Mouse (Mus musculus): ENCODE data around the gene Psg20. TPM values are rescaled to one million over a fixed set of nuclear protein-coding genes. Genes with fewer than 3 reads are reported as not detected.
"Not testable (repeated sequence)": the region's sequence is repeated elsewhere in the genome, so short reads cannot be mapped to it uniquely, and the experiment has no call there.

Psg20 gene
- not detected for polyA plus RNA-seq (2012; fragmentation: generic; extraction: Trizol)

DNA sequence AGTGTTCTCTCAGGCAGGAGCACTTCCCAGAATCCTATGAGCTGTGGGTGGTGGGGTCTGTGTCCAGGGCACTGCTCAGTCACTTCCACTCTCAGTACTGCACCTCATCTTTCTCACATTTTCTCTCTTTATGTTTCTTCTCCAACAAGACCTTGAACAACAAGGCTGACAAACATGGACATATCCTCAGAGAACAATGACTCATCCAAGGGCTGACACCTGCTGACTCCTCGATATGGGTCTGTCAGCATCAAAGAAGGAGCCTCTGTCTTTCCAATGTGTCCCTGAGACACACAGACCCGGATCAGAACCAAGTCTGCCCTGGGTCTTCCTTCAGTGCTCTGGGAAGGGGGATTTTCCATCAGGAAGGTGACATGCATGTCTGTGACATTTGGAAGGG is at the start of gene Psg20:
Gene Psg20 (minus strand): TSS at position 101 of the 400 bp plus-strand sequence.
- H3K36me3 ChIP-seq (ENCODE audit: control insufficient read depth, insufficient read depth), result no peaks in the 10 kb centered on the region
- H3K79me2 ChIP-seq (ENCODE audit: control insufficient read depth, insufficient read depth), result no peaks in the 10 kb centered on the region
- H3K4me3 ChIP-seq, result no peak within 1 kb of the TSS
- H3ac ChIP-seq (ENCODE audit: control insufficient read depth, insufficient read length), result no peak within 1 kb of the TSS
- TF ChIP-seq USF1 (IDR thresholded peaks at IDR 0.05; ENCODE audit: low read depth) (no peak), SRF (IDR thresholded peaks at IDR 0.05; ENCODE audit: control insufficient read depth, insufficient read length, low read depth) (no peak), CEBPB (IDR thresholded peaks at IDR 0.05; ENCODE audit: insufficient read depth, poor library complexity, severe bottlenecking) (no peak), MYOD1 (IDR thresholded peaks at IDR 0.05; ENCODE audit: control insufficient read depth in 1 of 3, insufficient read length in 2 of 3, low read depth in 2 of 3) (no peak), MAX (IDR thresholded peaks at IDR 0.05; ENCODE audit: low read depth) (no peak), POLR2A (IDR thresholded peaks at IDR 0.05; ENCODE audit: insufficient read length, low read depth) (no peak), TCF12 (IDR thresholded peaks at IDR 0.05; ENCODE audit: insufficient read depth, poor library complexity, severe bottlenecking) (no peak), TCF3 (IDR thresholded peaks at IDR 0.05; ENCODE audit: insufficient read length, low read depth) (no peak)
- no peaks in the 10 kb centered on the region for H3K27me3 ChIP-seq (ENCODE audit: control insufficient read depth, insufficient read depth, insufficient read length)
- H3K4me2 ChIP-seq (ENCODE audit: low read depth), result no peak within 1 kb of the TSS

DNA sequence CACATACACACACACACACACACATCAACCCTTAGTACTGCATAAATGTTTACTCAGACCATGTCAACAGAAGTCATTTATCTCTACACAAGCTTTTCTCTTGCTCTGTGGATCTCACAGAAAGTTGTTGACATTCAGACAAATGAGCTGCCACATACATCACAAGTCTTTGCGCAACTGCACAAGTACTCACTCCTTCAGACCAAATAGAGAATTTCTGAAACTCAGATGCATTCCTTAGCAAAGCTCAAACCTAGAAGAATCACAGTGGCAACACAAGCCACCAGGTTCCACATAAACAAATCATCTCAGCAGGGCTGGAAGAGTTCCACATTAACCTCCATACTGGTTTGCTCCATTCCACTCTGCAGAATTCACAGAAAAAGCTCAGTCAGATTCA is 48.5 kb upstream of the Psg20 start:
- Histone ChIP-seq H3ac (ENCODE audit: control insufficient read depth, insufficient read length) (no peak overlapping the region), H3K36me3 (ENCODE audit: control insufficient read depth, insufficient read depth) (no peaks in the 10 kb centered on the region), H3K27me3 (ENCODE audit: control insufficient read depth, insufficient read depth, insufficient read length) (no peaks in the 10 kb centered on the region), H3K79me2 (ENCODE audit: control insufficient read depth, insufficient read depth) (no peaks in the 10 kb centered on the region), H3K4me2 (ENCODE audit: low read depth) (no peak overlapping the region), H3K4me3 (no peak overlapping the region)
- TF ChIP-seq REST (IDR thresholded peaks at IDR 0.05; ENCODE audit: insufficient read depth, insufficient read length) (no peak), MYOG (IDR thresholded peaks at IDR 0.05; ENCODE audit: control insufficient read depth in 1 of 3, insufficient read depth in 1 of 3, insufficient read length in 2 of 3, low read depth in 2 of 3) (no peak), E2F4 (IDR thresholded peaks at IDR 0.05; ENCODE audit: insufficient read depth) (no peak), MAX (IDR thresholded peaks at IDR 0.05; ENCODE audit: low read depth) (no peak), POLR2A (IDR thresholded peaks at IDR 0.05; ENCODE audit: insufficient read length, low read depth) (no peak), POLR2AphosphoS2 (IDR thresholded peaks at IDR 0.05; ENCODE audit: insufficient read length, low read depth) (no peak), SRF (IDR thresholded peaks at IDR 0.05; ENCODE audit: control insufficient read depth, insufficient read length, low read depth) (no peak)

DNA sequence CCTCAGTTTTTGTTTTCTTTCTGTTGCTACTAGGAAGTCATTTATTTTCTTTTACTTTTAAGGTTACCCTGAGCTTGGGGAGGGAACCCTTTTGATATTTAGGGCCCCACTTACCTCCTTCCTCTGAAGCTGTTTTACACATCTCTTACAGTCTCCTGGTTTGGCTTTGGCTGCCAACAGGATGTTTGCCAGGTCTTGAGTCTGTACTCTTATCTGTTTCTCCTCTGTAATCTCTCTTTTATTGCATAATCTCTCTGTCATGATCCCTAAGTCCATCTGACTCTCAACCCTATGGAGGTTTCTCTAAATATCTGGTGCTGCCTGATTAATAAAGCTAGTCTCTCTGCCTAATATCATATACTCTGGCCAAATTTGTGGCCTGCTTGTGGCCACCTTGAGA is 47.1 kb upstream of the Psg20 start:
- no peak overlapping the region for H3K4me3 ChIP-seq
- no peak for TF ChIP-seq POLR2A (IDR thresholded peaks at IDR 0.05; ENCODE audit: insufficient read length, low read depth)
- no peak for TF ChIP-seq SRF (IDR thresholded peaks at IDR 0.05; ENCODE audit: control insufficient read depth, insufficient read length, low read depth)
- no peak for TF ChIP-seq TCF12 (IDR thresholded peaks at IDR 0.05; ENCODE audit: insufficient read depth, poor library complexity, severe bottlenecking)
- H3K4me2 ChIP-seq (ENCODE audit: low read depth), result no peak overlapping the region
- H3K36me3 ChIP-seq (ENCODE audit: control insufficient read depth, insufficient read depth), result no peaks in the 10 kb centered on the region
- no peaks in the 10 kb centered on the region for H3K79me2 ChIP-seq (ENCODE audit: control insufficient read depth, insufficient read depth)
- H3K27me3 ChIP-seq (ENCODE audit: control insufficient read depth, insufficient read depth, insufficient read length), result no peaks in the 10 kb centered on the region
- H3ac ChIP-seq (ENCODE audit: control insufficient read depth, insufficient read length), result no peak overlapping the region

DNA sequence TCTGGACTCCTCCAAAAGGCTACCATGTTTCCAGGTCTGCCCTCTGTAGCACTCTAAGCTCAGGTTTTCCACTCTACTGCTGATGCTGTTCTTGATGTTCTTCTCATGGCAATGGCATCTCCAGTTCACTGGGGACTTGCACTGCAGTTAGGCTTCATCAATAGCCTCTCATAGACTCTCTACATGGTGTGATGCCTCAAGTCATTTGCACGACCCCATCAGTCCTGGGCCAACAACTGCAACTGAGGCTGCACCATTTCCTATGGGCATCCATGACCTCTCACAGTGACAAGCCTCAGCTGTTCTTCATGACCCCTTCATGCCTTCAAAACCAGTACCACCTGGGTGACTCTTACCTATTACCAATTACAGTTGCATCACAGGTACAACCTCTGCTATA is 42.4 kb upstream of the Psg20 start:
- Histone ChIP-seq H3K79me2 (ENCODE audit: control insufficient read depth, insufficient read depth) (no peaks in the 10 kb centered on the region), H3K4me3 (no peak overlapping the region), H3ac (ENCODE audit: control insufficient read depth, insufficient read length) (no peak overlapping the region), H3K4me2 (ENCODE audit: low read depth) (no peak overlapping the region), H3K36me3 (ENCODE audit: control insufficient read depth, insufficient read depth) (no peaks in the 10 kb centered on the region), H3K27me3 (ENCODE audit: control insufficient read depth, insufficient read depth, insufficient read length) (no peaks in the 10 kb centered on the region)
- TF ChIP-seq MYOD1 (IDR thresholded peaks at IDR 0.05; ENCODE audit: control insufficient read depth in 1 of 3, insufficient read length in 2 of 3, low read depth in 2 of 3), result no peak
- TF ChIP-seq USF1 (IDR thresholded peaks at IDR 0.05; ENCODE audit: low read depth), result no peak
- no peak for TF ChIP-seq MYOG (IDR thresholded peaks at IDR 0.05; ENCODE audit: control insufficient read depth in 1 of 3, insufficient read depth in 1 of 3, insufficient read length in 2 of 3, low read depth in 2 of 3)
- TF ChIP-seq POLR2A (IDR thresholded peaks at IDR 0.05; ENCODE audit: insufficient read length, low read depth), result no peak
- no peak for TF ChIP-seq TCF3 (IDR thresholded peaks at IDR 0.05; ENCODE audit: insufficient read length, low read depth)
- TF ChIP-seq MAX (IDR thresholded peaks at IDR 0.05; ENCODE audit: low read depth), result no peak
- no peak for TF ChIP-seq POLR2AphosphoS2 (IDR thresholded peaks at IDR 0.05; ENCODE audit: insufficient read length, low read depth)
- no peak for TF ChIP-seq SRF (IDR thresholded peaks at IDR 0.05; ENCODE audit: control insufficient read depth, insufficient read length, low read depth)
- TF ChIP-seq CEBPB (IDR thresholded peaks at IDR 0.05; ENCODE audit: insufficient read depth, poor library complexity, severe bottlenecking), result no peak
- no peak for TF ChIP-seq TCF12 (IDR thresholded peaks at IDR 0.05; ENCODE audit: insufficient read depth, poor library complexity, severe bottlenecking)
- no peak for TF ChIP-seq REST (IDR thresholded peaks at IDR 0.05; ENCODE audit: insufficient read depth, insufficient read length)
- no peak for TF ChIP-seq E2F4 (IDR thresholded peaks at IDR 0.05; ENCODE audit: insufficient read depth)

DNA sequence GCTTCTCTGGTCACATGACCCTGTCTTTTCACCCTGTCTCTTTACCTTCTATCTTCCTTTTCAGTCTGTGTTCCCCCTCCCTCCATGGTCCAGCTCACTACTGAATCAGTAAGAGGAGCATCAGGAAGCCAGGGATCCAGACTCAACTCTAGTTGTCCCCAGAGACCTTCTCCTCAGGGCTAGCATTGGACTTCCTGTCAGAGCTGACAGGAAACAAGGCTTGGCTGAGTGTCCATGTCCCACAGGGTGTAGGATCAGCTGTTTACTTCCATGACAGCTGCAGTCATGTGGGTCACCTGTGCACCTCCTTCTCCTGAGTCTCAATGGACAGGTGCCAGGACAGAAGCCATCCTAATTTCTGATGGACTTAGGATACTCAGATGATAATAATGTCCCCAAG is 39.9 kb upstream of the Psg20 start:
- not testable (repeated sequence) for H3K36me3 ChIP-seq (ENCODE audit: control insufficient read depth, insufficient read depth); H3K4me2 ChIP-seq (ENCODE audit: low read depth); H3K4me3 ChIP-seq; H3ac ChIP-seq (ENCODE audit: control insufficient read depth, insufficient read length); H3K27me3 ChIP-seq (ENCODE audit: control insufficient read depth, insufficient read depth, insufficient read length); H3K79me2 ChIP-seq (ENCODE audit: control insufficient read depth, insufficient read depth)

DNA sequence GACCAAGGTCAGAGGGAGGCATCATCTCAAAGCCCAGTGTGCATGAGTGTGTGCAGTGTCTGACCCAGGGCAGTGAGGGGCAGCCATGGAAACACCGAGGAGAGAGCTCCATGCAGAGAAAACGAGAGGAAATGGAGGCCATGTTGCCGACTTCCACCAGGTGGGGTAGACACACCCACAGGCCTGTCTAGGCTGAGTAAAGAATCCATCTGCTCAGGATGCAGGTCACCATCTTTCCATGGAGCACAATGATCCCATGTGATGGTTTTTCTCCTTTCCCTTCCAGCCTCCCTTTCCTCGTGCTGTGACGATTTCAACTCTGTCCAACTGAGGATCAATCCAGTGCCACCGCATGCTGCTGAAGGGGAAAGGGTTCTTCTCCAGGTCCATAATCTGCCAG is 38.0 kb upstream of the Psg20 start:
- no peak overlapping the region for H3K4me3 ChIP-seq
- TF ChIP-seq SRF (IDR thresholded peaks at IDR 0.05; ENCODE audit: control insufficient read depth, insufficient read length, low read depth) (no peak), TCF3 (IDR thresholded peaks at IDR 0.05; ENCODE audit: insufficient read length, low read depth) (no peak), MYOD1 (IDR thresholded peaks at IDR 0.05; ENCODE audit: control insufficient read depth in 1 of 3, insufficient read length in 2 of 3, low read depth in 2 of 3) (no peak), MAX (IDR thresholded peaks at IDR 0.05; ENCODE audit: low read depth) (no peak), TCF12 (IDR thresholded peaks at IDR 0.05; ENCODE audit: insufficient read depth, poor library complexity, severe bottlenecking) (no peak), CEBPB (IDR thresholded peaks at IDR 0.05; ENCODE audit: insufficient read depth, poor library complexity, severe bottlenecking) (no peak), MYOG (IDR thresholded peaks at IDR 0.05; ENCODE audit: control insufficient read depth in 1 of 3, insufficient read depth in 1 of 3, insufficient read length in 2 of 3, low read depth in 2 of 3) (no peak), USF1 (IDR thresholded peaks at IDR 0.05; ENCODE audit: low read depth) (no peak), POLR2AphosphoS2 (IDR thresholded peaks at IDR 0.05; ENCODE audit: insufficient read length, low read depth) (no peak), E2F4 (IDR thresholded peaks at IDR 0.05; ENCODE audit: insufficient read depth) (no peak), POLR2A (IDR thresholded peaks at IDR 0.05; ENCODE audit: insufficient read length, low read depth) (no peak), REST (IDR thresholded peaks at IDR 0.05; ENCODE audit: insufficient read depth, insufficient read length) (no peak)
- no peaks in the 10 kb centered on the region for H3K79me2 ChIP-seq (ENCODE audit: control insufficient read depth, insufficient read depth)
- H3K27me3 ChIP-seq (ENCODE audit: control insufficient read depth, insufficient read depth, insufficient read length), result no peaks in the 10 kb centered on the region
- H3ac ChIP-seq (ENCODE audit: control insufficient read depth, insufficient read length), result no peak overlapping the region
- no peaks in the 10 kb centered on the region for H3K36me3 ChIP-seq (ENCODE audit: control insufficient read depth, insufficient read depth)
- H3K4me2 ChIP-seq (ENCODE audit: low read depth), result no peak overlapping the region

Data from myocyte (in vitro differentiated cells).